Mouse (Mus musculus): Measurements from ENCODE around the gene Syt16.

DNA sequence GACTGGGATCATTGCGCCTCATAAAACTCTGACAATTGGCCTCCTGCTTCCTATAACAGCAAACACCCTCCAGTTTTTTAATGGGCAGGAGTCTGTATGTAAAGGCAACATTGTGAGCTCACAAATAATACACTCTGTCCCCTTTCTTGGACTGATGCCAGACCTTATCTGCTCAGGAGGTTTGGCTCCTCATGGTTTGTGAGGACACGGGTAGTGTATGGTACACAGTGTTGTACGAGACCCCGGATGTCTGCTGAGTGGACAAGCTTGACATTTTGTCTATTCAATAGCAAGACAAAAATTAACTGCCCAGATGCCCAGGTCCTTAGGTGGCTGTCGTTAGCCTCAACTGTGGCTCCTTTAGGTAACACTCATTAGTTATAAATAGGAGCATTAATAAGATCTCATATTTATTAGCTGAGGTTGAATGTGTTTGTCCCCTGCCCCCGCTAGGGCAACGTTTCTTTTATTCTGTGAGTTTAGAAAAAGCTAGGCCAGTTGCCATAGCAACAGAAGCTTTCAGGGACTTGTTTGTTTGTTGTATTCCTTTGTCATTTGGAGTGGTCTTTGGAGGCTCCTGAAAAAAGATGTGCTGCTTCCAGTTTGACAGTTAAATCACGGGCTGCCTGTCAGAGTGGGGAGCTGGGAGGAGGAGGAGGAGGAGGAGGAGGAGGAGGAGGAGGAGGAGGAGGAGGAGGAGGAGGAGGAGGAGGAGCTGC lies 101.3 kb downstream of the Syt16 start:
- TF ChIP-seq POLR2A (IDR thresholded peaks at IDR 0.05; ENCODE audit: control insufficient read depth, low read depth, low read length) = no peak
- TF ChIP-seq CTCF (IDR thresholded peaks at IDR 0.05; ENCODE audit: control insufficient read depth, insufficient read depth, insufficient replicate concordance, low read depth, low read length) = no peak
